Mouse (Mus musculus) forebrain, embryonic 11.5 days (tissue): ENCODE results near the gene Hpcal1. TPM values are rescaled to one million over a fixed set of nuclear protein-coding genes. Genes with fewer than 3 reads are reported as not detected.

Experiments
- polyA plus RNA-seq: library from polyadenylated mRNA; unstranded; fragments of >200 nt; fragmentation: Nextera tagmentation; extraction: Ambion mirVana; gene quantifications from 2 replicates; pipeline ENCODE4 v1.2.1, GENCODE M21; 2014

Hpcal1 gene
- polyA plus RNA-seq, 1 experiment from 2014 or later, result 41.9 TPM

Other genes with a start within 250 kb of the Hpcal1 start
- 339 and 354 TPM in 2 replicates for gene Odc1, start 146.1 kb upstream of the Hpcal1 start, polyA plus RNA-seq